Mouse (Mus musculus) C2C12 (cell line): ENCODE results near the gene 1190007I07Rik. TPM values are rescaled to one million over a fixed set of nuclear protein-coding genes. Genes with fewer than 3 reads are reported as not detected.
A peak's percentile ranks its signal among the peaks of the same experiment; 100 is the strongest.

ENCODE experiments used
- H3K27me3 ChIP-seq: one replicate; pipeline ENCODE4 v1.6.1; 2011; ENCODE audit not compliant: control insufficient read depth, insufficient read depth, insufficient read length
- H3K36me3 ChIP-seq: one replicate; pipeline ENCODE4 v1.6.1; 2011; ENCODE audit not compliant: control insufficient read depth, insufficient read depth
- H3K4me3 ChIP-seq: one replicate; pipeline ENCODE4 v1.5.1; 2011; ENCODE audit warnings: mild to moderate bottlenecking, control low read depth; ENCODE audit not compliant: poor library complexity, insufficient read depth, severe bottlenecking
- H3K79me2 ChIP-seq: one replicate; pipeline ENCODE4 v1.6.1; 2011; ENCODE audit not compliant: control insufficient read depth, insufficient read depth
- H3K79me3 ChIP-seq: one replicate; pipeline ENCODE4 v1.6.1; 2011; ENCODE audit warnings: low read depth, control low read depth
- H3ac ChIP-seq: one replicate; pipeline ENCODE3; 2011; ENCODE audit warnings: low read depth; ENCODE audit not compliant: control insufficient read depth, insufficient read length
- CEBPB ChIP-seq: IDR thresholded peaks from one replicate; pipeline ENCODE4 v1.6.1; 2011; ENCODE audit warnings: low read depth, mild to moderate bottlenecking, control low read depth, moderate library complexity
- CTCF ChIP-seq: IDR thresholded peaks from one replicate; pipeline ENCODE4 v1.5.1; 2011; ENCODE audit not compliant: control insufficient read depth, insufficient read depth, insufficient read length
- FOSL1 ChIP-seq: IDR thresholded peaks from one replicate; pipeline ENCODE4 v1.8.0; 2011; ENCODE audit warnings: mild to moderate bottlenecking, low read length; ENCODE audit not compliant: poor library complexity, insufficient read depth, severe bottlenecking
- MAX ChIP-seq: IDR thresholded peaks from one replicate; pipeline ENCODE4 v1.6.1; 2011; ENCODE audit warnings: mild to moderate bottlenecking, control low read depth
- MYOD1 ChIP-seq: IDR thresholded peaks from one replicate; pipeline ENCODE4 v1.6.1; 2011; ENCODE audit warnings: low read depth; ENCODE audit not compliant: control insufficient read depth, insufficient read length
- MYOG ChIP-seq: IDR thresholded peaks from one replicate; pipeline ENCODE4 v1.6.1; 2011; ENCODE audit not compliant: control insufficient read depth, insufficient read length; ENCODE audit errors: extremely low read depth
- USF1 ChIP-seq: IDR thresholded peaks from one replicate; pipeline ENCODE4 v1.6.1; 2011; ENCODE audit warnings: low read depth, mild to moderate bottlenecking, control low read depth, moderate library complexity
- long read RNA-seq, 2 experiments: library from polyadenylated mRNA; unstranded; transcript quantifications; one replicate each; pipeline ENCODE4 v2.0.0; 2019 to 2020
- polyA plus RNA-seq: library from polyadenylated mRNA; unstranded; fragments of >200 nt; fragmentation: generic; extraction: Trizol; gene quantifications from one replicate; pipeline ENCODE4 v1.2.1, GENCODE M21; 2012; ENCODE audit warnings: missing spikeins

The 1190007I07Rik gene
- polyA plus RNA-seq: 16.6 TPM
- long read RNA-seq, experiment 1, transcript 1190007I07Rik-203 (3 exons, 406 nt): major isoform, 6 of 9 reads
- long read RNA-seq, experiment 1, partial matches to known transcripts: 0 of 9 reads
- long read RNA-seq, experiment 1, other reads (novel, unspliced or antisense): 0 of 9 reads
- long read RNA-seq, experiment 2, partial matches to known transcripts: 0 of 1 reads
- long read RNA-seq, experiment 2, other reads (novel, unspliced or antisense): 0 of 1 reads

DNA sequence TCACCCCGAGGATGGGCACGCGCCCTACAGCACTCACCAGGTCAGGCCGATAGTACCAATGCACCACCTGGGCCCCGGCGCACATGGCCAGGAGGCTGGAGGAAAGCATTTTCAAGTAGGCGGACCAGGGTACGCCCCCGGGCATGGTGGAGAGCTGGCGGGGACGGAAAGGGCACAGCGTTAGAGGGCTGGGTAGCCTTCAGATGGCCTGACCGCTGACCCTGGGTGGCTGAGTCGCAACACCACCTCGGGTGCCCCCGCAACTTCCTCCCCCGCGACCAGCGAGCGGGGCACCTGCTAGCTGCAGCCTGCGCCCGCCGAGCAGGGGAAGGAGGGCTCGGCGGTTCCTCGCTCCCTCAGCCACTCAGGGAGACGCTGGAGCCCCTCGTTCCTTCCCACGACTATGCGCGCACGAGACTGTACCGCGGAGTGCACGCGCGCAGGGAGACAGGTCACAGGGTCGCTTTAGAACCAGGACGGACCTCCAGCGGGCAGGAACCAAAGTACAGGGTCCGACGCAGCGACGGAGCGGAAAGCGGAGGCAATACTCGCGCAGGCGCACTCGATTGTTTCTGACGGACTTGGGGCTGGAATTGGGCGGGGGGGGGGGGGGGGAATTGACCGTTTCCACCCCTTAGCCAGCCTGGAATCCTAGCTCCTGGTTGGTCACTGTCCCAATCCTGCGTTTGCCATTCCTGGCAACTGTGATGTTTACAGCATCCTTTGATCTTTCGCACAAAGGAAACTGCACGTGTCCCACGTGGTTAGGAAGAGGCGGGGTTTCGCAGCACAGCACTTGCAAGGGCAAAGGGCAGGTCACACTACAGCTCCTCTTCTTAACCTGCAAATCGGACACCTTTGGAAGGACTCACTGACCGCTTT is at the start of gene 1190007I07Rik:
Gene 1190007I07Rik (minus strand): TSS at position 558 of the 882 bp plus-strand sequence.
- Histone ChIP-seq H3K79me2 (no peaks in the 10 kb centered on the region), H3ac (peak within 1 kb of the TSS; percentile 74)

DNA sequence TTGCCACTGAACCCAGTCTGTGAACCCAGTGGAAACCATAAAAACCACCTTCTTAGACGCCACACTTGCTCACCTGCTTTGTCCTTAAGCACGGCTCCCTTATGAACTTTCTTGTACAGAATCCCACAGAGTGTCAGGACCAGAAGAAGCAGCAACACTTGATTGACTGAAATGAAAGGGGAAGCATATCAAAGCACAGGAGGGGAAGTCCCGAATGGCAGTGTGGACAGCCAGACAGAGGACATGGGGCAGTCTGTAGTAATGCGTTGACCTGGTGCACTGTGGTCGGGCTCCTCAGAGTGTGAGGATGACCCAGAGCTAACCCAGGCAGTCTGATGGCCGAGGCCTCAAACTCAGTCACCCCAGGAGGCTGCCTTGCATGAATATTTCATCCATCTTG is 47.2 kb upstream of the 1190007I07Rik start:
- no peak overlapping the region for H3ac ChIP-seq
- H3K79me3 ChIP-seq: no peaks in the 10 kb centered on the region
- no peak for TF ChIP-seq MYOG
- no peak for TF ChIP-seq MYOD1
- TF ChIP-seq FOSL1: no peak
- TF ChIP-seq CTCF: no peak
- no peak for TF ChIP-seq CEBPB
- no peak for TF ChIP-seq MAX
- H3K4me3 ChIP-seq: no peak overlapping the region
- H3K36me3 ChIP-seq: no peaks in the 10 kb centered on the region
- H3K27me3 ChIP-seq: no peaks in the 10 kb centered on the region
- H3K79me2 ChIP-seq: no peaks in the 10 kb centered on the region

More for the DNA sequence above, at the start of gene 1190007I07Rik:
- no peaks in the 10 kb centered on the region for H3K79me3 ChIP-seq
- H3K36me3 ChIP-seq: no peaks in the 10 kb centered on the region
- peak within 1 kb of the TSS; percentile 44 for H3K4me3 ChIP-seq
- no peaks in the 10 kb centered on the region for H3K27me3 ChIP-seq
- TF ChIP-seq USF1 (peak; percentile 93), CTCF (no peak), CEBPB (no peak), MYOG (no peak), MYOD1 (no peak), MAX (peak; percentile 95), FOSL1 (no peak)

DNA sequence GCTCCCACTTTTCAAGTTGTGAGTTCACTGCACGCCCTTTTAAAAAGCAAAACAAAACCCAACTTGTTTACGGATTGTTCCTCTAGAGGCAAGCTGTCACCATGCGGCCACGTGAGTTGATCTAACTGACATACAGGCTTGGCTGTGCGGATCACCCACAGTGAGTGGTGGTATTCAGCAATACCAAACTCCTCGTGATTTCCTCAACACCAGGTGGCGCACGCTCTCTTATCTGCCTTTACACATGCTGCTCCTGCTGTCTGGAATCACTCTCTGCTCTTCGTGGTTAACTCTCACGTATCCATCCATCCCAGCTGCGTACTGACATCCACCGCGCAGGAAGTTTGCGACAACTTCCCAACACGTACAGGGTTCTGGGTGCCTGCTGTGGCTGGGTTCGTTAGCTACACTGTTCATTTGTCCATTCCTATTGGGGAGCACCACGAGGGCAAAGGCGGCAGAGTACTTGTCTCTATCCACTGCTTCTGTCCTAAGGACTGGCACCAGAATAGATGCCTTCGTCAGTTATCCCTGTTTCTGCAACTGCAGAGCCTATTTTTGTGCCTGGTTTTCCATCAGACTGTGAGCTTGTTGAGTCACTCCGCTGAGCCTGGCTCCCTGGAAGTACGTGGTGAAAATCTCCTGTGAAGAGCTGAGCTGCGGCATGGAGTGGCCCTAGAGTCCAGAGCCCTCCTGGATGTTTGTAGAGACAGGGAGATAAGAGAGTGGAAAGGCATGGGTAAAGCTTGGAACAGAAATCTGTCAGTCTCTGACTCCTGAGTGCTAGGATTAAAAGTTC is 43.6 kb upstream of the 1190007I07Rik start:
- no peak overlapping the region for H3K4me3 ChIP-seq

DNA sequence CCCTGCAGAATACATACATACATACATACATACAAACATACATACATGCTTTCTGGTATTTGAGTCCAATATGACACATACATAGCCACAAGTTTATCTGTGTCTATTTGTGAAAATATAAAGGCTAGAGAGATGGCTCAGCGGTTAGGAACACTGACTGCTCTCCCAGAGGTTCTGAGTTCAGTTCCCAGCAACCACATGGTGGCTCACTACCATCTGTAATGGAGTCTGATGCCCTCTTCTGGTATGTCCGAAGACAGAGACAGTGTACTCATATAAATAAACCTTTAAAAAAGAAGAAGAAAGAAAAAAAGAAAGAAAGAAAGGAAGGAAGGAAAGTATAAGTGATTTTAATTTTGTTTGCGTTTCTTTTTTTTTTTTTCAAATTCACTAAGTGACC is 42.9 kb upstream of the 1190007I07Rik start:
- Histone ChIP-seq H3K4me3 (no peak overlapping the region), H3K79me2 (no peaks in the 10 kb centered on the region), H3K79me3 (no peaks in the 10 kb centered on the region), H3ac (no peak overlapping the region), H3K27me3 (no peaks in the 10 kb centered on the region), H3K36me3 (no peaks in the 10 kb centered on the region)
- TF ChIP-seq CTCF (no peak), USF1 (no peak), MYOD1 (no peak), MYOG (no peak), FOSL1 (no peak), CEBPB (no peak), MAX (no peak)

More for the DNA sequence above, 43.6 kb upstream of the 1190007I07Rik start:
- Histone ChIP-seq H3K27me3 (no peaks in the 10 kb centered on the region), H3K79me3 (no peaks in the 10 kb centered on the region), H3ac (no peak overlapping the region), H3K79me2 (no peaks in the 10 kb centered on the region), H3K36me3 (no peaks in the 10 kb centered on the region)
- no peak for TF ChIP-seq CEBPB
- peak; percentile 34 for TF ChIP-seq USF1
- TF ChIP-seq CTCF: peak; percentile 55
- TF ChIP-seq MYOD1: no peak
- TF ChIP-seq MAX: peak; percentile 59

DNA sequence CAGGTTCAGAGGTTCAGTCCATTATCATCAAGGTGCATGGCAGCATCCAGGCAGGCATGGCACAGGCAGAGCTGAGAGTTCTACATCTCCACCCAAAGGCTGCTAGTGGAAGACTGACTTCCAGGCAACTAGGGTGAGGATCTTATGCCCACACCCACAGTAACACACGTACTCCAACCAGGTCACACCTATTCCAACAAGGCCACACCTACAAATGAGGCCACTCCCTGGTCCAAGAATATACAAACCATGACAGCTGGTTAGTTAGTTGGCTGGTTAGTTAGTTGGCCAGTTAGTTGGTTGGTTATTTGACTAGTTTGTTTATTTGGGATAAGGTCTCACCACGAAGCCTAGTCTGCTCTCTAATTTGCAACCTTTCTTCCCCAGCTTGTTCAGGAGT is 40.3 kb upstream of the 1190007I07Rik start:
- Histone ChIP-seq H3ac (no peak overlapping the region), H3K79me2 (no peaks in the 10 kb centered on the region), H3K4me3 (no peak overlapping the region), H3K79me3 (no peaks in the 10 kb centered on the region), H3K36me3 (no peaks in the 10 kb centered on the region), H3K27me3 (no peaks in the 10 kb centered on the region)
- TF ChIP-seq FOSL1: no peak
- TF ChIP-seq MYOG: no peak
- TF ChIP-seq MYOD1: no peak
- no peak for TF ChIP-seq MAX
- no peak for TF ChIP-seq CTCF
- TF ChIP-seq CEBPB: no peak
